Mouse (Mus musculus) lung, embryonic 14.5 days (tissue): ENCODE measurements around the gene Dohh. TPM values are rescaled to one million over a fixed set of nuclear protein-coding genes. Genes with fewer than 3 reads are reported as not detected.

Source experiments
- ATAC-seq: fragments of 200-750 bp; cut with Nextera tagmentation; 2 replicates; pipeline ENCODE4 v1.8.0; 2017; ENCODE audit warnings: mild to moderate bottlenecking, moderate TSS enrichment, moderate library complexity; ENCODE audit not compliant: insufficient read depth
- DNase-seq: peaks from one replicate; pipeline ENCODE4 v3.0.0-alpha.2; 2015
- H3K27ac ChIP-seq: fragments of 300-500 bp; sonication (generic); 2 replicates; pipeline ENCODE4 v1.5.1; 2014; ENCODE audit warnings: low read depth, mild to moderate bottlenecking, moderate library complexity
- H3K27me3 ChIP-seq: fragments of 300-500 bp; sonication (generic); 2 replicates; pipeline ENCODE4 v1.6.1; 2014; ENCODE audit warnings: low read length, control low read depth; ENCODE audit not compliant: insufficient read depth
- H3K36me3 ChIP-seq: fragments of 300-500 bp; sonication (generic); 2 replicates; pipeline ENCODE4 v1.6.1; 2014; ENCODE audit warnings: control low read depth; ENCODE audit not compliant: insufficient read depth
- H3K4me1 ChIP-seq: fragments of 300-500 bp; sonication (generic); 2 replicates; pipeline ENCODE4 v1.6.1; 2014; ENCODE audit warnings: antibody characterized with exemption, control low read depth; ENCODE audit not compliant: insufficient read depth
- H3K4me2 ChIP-seq: fragments of 300-500 bp; sonication (generic); 2 replicates; pipeline ENCODE4 v1.6.1; 2014; ENCODE audit warnings: mild to moderate bottlenecking
- H3K4me3 ChIP-seq: fragments of 300-500 bp; sonication (generic); 2 replicates; pipeline ENCODE4 v1.5.1; 2014; ENCODE audit warnings: low read depth, low read length
- H3K9ac ChIP-seq: fragments of 300-500 bp; sonication (generic); 2 replicates; pipeline ENCODE4 v1.6.1; 2014
- H3K9me3 ChIP-seq: fragments of 300-500 bp; sonication (generic); 2 replicates; pipeline ENCODE4 v1.6.1; 2016; ENCODE audit warnings: low read depth, low read length, control low read depth
- CTCF ChIP-seq: IDR thresholded peaks from 2 replicates; pipeline ENCODE4 v1.5.1; 2016; ENCODE audit warnings: antibody characterized with exemption, low read depth
- WGBS: fragments of 180-500 bp; shearing (Covaris S2); extraction: QIAGEN DNeasy Blood & Tissue Kit; methylation state at CpG from one replicate; pipeline ENCODE4 v1.1.7; 2014; 5-methylcytosine and 5-hydroxymethylcytosine counted together
- polyA plus RNA-seq: library from polyadenylated mRNA; unstranded; fragments of >200 nt; fragmentation: Nextera tagmentation; extraction: Ambion mirVana; gene quantifications from 2 replicates; pipeline ENCODE4 v1.2.1, GENCODE M21; 2014

Gene Dohh
- polyA plus RNA-seq, 1 experiment from 2014 or later: 67.0 TPM

GRCm38 (mm10) chr10:81342686-81343505 lies 41.3 kb upstream of the Dohh start, which contains the start of gene Gipc3:
Gene Gipc3 (minus strand): TSS chr10:81343266.
- no peak for ATAC-seq
- no peak for DNase-seq
- no peaks in the 10 kb centered on the region for H3K9me3 ChIP-seq
- no peak within 1 kb of the TSS for H3K27ac ChIP-seq
- H3K36me3 ChIP-seq: peaks cover 14% of the 10 kb centered on the region
- peak within 1 kb of the TSS; percentile 78 for H3K4me2 ChIP-seq
- peaks cover 33% of the 10 kb centered on the region for H3K27me3 ChIP-seq
- TF ChIP-seq CTCF: no peak
- 4% methylated on average over 59 of the region's 67 CpGs for WGBS
- peaks cover 4% of the 10 kb centered on the region; the same call in 1 of the 2 replicates for H3K4me1 ChIP-seq
- H3K4me3 ChIP-seq: peak within 1 kb of the TSS; percentile 50
- H3K9ac ChIP-seq: peak within 1 kb of the TSS; percentile 58

GRCm38 (mm10) chr10:81344421-81345161 lies 39.6 kb upstream of the Dohh start:
- peak; percentile 46 for DNase-seq
- Histone ChIP-seq H3K4me1 (peaks cover 13% of the 10 kb centered on the region), H3K27ac (no peak overlapping the region), H3K9me3 (no peaks in the 10 kb centered on the region), H3K4me3 (no peak overlapping the region), H3K27me3 (peaks cover 33% of the 10 kb centered on the region), H3K36me3 (peaks cover 24% of the 10 kb centered on the region), H3K4me2 (no peak overlapping the region), H3K9ac (no peak overlapping the region)
- 41% methylated on average over 8 of the region's 8 CpGs for WGBS
- no peak for ATAC-seq
- TF ChIP-seq CTCF: peak; percentile 45

GRCm38 (mm10) chr10:81345162-81345534 lies 39.1 kb upstream of the Dohh start:
- 83% methylated on average over 4 of the region's 4 CpGs for WGBS
- no peak overlapping the region for H3K4me3 ChIP-seq
- H3K9ac ChIP-seq: no peak overlapping the region
- H3K9me3 ChIP-seq: no peaks in the 10 kb centered on the region
- ATAC-seq: no peak
- peaks cover 33% of the 10 kb centered on the region for H3K27me3 ChIP-seq
- peaks cover 14% of the 10 kb centered on the region for H3K4me1 ChIP-seq
- H3K36me3 ChIP-seq: peaks cover 24% of the 10 kb centered on the region
- no peak overlapping the region for H3K4me2 ChIP-seq
- no peak for DNase-seq
- H3K27ac ChIP-seq: no peak overlapping the region
- no peak for TF ChIP-seq CTCF

- H3K9ac ChIP-seq: peak overlapping the region; percentile 23
- H3K4me2 ChIP-seq: peak overlapping the region; percentile 61
- H3K4me3 ChIP-seq: peak overlapping the region; percentile 22
- H3K4me1 ChIP-seq: peaks cover 14% of the 10 kb centered on the region
- peaks cover 28% of the 10 kb centered on the region for H3K27me3 ChIP-seq
- no peaks in the 10 kb centered on the region for H3K9me3 ChIP-seq
- H3K27ac ChIP-seq: 0 out of 2 replicates have a peak overlapping the region, but pooled peaks have one; percentile 18
- no peak for ATAC-seq
- peak; percentile 57 for TF ChIP-seq CTCF
- WGBS: 9% methylated on average over 52 of the region's 55 CpGs
- peak; percentile 84 for DNase-seq
- peaks cover 24% of the 10 kb centered on the region for H3K36me3 ChIP-seq
These were observed 37.7 kb upstream of the Dohh start for GRCm38 (mm10) chr10:81346453-81347067.

- peak; percentile 64 for DNase-seq
These were observed 35.1 kb upstream of the Dohh start for GRCm38 (mm10) chr10:81349146-81349545.

GRCm38 (mm10) chr10:81349961-81350350 lies 34.3 kb upstream of the Dohh start:
- peak; percentile 23 for ATAC-seq
- peak overlapping the region; percentile 81 for H3K27ac ChIP-seq
- peak overlapping the region; percentile 79 for H3K4me3 ChIP-seq
- DNase-seq: no peak
- TF ChIP-seq CTCF: no peak
- 0 out of 2 replicates have a peak, but pooled peaks cover under 1% of the 10 kb centered on the region for H3K27me3 ChIP-seq
- H3K36me3 ChIP-seq: peaks cover 24% of the 10 kb centered on the region
- peak overlapping the region; percentile 84 for H3K9ac ChIP-seq
- H3K4me1 ChIP-seq: peaks cover 14% of the 10 kb centered on the region
- WGBS: under 1% methylated on average over 29 of the region's 29 CpGs
- no peaks in the 10 kb centered on the region for H3K9me3 ChIP-seq
- peak overlapping the region; percentile 95 for H3K4me2 ChIP-seq

More at GRCm38 (mm10) chr10:81349146-81349545, 35.1 kb upstream of the Dohh start:
- Histone ChIP-seq H3K4me3 (peak overlapping the region; percentile 79), H3K9me3 (no peaks in the 10 kb centered on the region), H3K27ac (peak overlapping the region; percentile 81; the same call in 1 of the 2 replicates), H3K4me2 (peak overlapping the region; percentile 95), H3K27me3 (0 out of 2 replicates have a peak, but pooled peaks cover 4% of the 10 kb centered on the region), H3K4me1 (peaks cover 14% of the 10 kb centered on the region), H3K36me3 (peaks cover 24% of the 10 kb centered on the region), H3K9ac (peak overlapping the region; percentile 84; the same call in 1 of the 2 replicates)
- ATAC-seq: no peak
- WGBS: 4% methylated on average over 11 of the region's 12 CpGs
- TF ChIP-seq CTCF: no peak
